Mouse (Mus musculus): ENCODE measurements around the gene Lamc1. TPM values are rescaled to one million over a fixed set of nuclear protein-coding genes. Genes with fewer than 3 reads are reported as not detected.
A peak's percentile ranks its signal among the peaks of the same experiment; 100 is the strongest.

Gene Lamc1
- total and polyA plus RNA-seq, 2 experiments, result 8.1 to 11.5 TPM

DNA sequence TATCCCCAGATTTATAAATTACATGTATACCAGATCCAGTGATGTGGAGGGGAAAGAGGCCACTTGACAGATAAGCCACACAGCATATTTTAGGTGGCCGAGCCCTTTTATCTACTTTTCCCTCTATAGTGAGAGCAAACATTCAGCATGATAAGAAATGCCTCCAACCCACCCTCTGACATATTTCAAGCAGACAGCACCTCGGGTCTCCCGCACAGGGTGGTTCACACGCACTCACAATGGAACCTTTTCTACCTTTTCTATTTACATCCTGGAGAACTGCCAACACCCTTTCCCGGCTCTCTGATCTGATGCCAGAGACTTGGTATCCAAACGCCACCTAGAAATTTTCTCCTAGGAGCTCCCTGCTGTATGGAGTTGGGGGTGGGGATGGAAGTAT, 58.0 kb downstream of the Lamc1 start:
- Histone ChIP-seq H3K36me3 (ENCODE audit: control insufficient read depth, insufficient read depth, low read length) (no peaks in the 10 kb centered on the region), H3K27ac (replicated peaks; ENCODE audit: insufficient read depth, low read depth, low read length) (no peak overlapping the region), H3K79me2 (ENCODE audit: control insufficient read depth, insufficient read depth, low read length) (no peaks in the 10 kb centered on the region), H3K4me1 (ENCODE audit: control insufficient read depth, insufficient read depth, low read length) (peaks cover 5% of the 10 kb centered on the region), H3K4me3 (ENCODE audit: insufficient read depth, low read depth, low read length) (no peak overlapping the region), H3K27me3 (ENCODE audit: control insufficient read depth, insufficient read depth, low read length) (no peaks in the 10 kb centered on the region), H3K9ac (ENCODE audit: low read depth, low read length) (no peak overlapping the region)
- TF ChIP-seq CTCF (IDR thresholded peaks at IDR 0.05; ENCODE audit: low read depth, low read length) (no peak), POLR2A (IDR thresholded peaks at IDR 0.05; ENCODE audit: extremely low read depth, insufficient read depth, low read length) (no peak)
- 23% methylated on average over 6 of the region's 6 CpGs for WGBS
- peak; percentile 35 for DNase-seq (ENCODE audit: extremely low read depth, low read depth, low spot score)

DNA sequence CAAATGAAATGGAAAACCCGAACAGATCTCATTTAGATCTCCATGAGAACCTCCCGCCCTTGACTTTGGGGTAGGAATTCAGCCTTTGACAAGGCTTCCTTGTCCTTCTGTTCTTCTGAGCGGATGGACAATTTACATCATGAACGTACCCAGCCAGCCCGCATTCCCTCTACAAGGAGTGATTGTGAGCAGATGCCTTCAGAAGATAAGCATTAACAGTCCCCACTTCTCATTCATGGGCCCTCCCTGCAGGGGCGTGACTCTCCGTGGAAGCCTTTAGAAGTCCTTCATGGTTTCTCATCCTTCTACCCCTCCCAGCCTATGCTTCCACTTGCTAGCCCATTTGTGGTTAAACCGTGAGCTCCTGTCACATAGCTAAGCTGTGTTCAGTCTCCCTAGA, 58.9 kb downstream of the Lamc1 start:
- DNase-seq (ENCODE audit: extremely low read depth, low read depth, low spot score), result no peak
- Histone ChIP-seq H3K27me3 (ENCODE audit: control insufficient read depth, insufficient read depth, low read length) (no peaks in the 10 kb centered on the region), H3K4me3 (ENCODE audit: insufficient read depth, low read depth, low read length) (no peak overlapping the region), H3K36me3 (ENCODE audit: control insufficient read depth, insufficient read depth, low read length) (no peaks in the 10 kb centered on the region), H3K9ac (ENCODE audit: low read depth, low read length) (no peak overlapping the region), H3K27ac (replicated peaks; ENCODE audit: insufficient read depth, low read depth, low read length) (no peak overlapping the region), H3K79me2 (ENCODE audit: control insufficient read depth, insufficient read depth, low read length) (no peaks in the 10 kb centered on the region), H3K4me1 (ENCODE audit: control insufficient read depth, insufficient read depth, low read length) (peaks cover 5% of the 10 kb centered on the region)
- 87% methylated on average over 8 of the region's 8 CpGs for WGBS
- TF ChIP-seq POLR2A (IDR thresholded peaks at IDR 0.05; ENCODE audit: extremely low read depth, insufficient read depth, low read length), result no peak
- no peak for TF ChIP-seq CTCF (IDR thresholded peaks at IDR 0.05; ENCODE audit: low read depth, low read length)

- TF ChIP-seq POLR2A (IDR thresholded peaks at IDR 0.05; ENCODE audit: extremely low read depth, insufficient read depth, low read length), result no peak
- TF ChIP-seq CTCF (IDR thresholded peaks at IDR 0.05; ENCODE audit: low read depth, low read length), result no peak
- 92% methylated on average over 15 of the region's 15 CpGs for WGBS
- Histone ChIP-seq H3K4me1 (ENCODE audit: control insufficient read depth, insufficient read depth, low read length) (peaks cover 13% of the 10 kb centered on the region), H3K79me2 (ENCODE audit: control insufficient read depth, insufficient read depth, low read length) (no peaks in the 10 kb centered on the region), H3K27me3 (ENCODE audit: control insufficient read depth, insufficient read depth, low read length) (no peaks in the 10 kb centered on the region), H3K9ac (ENCODE audit: low read depth, low read length) (no peak overlapping the region), H3K4me3 (ENCODE audit: insufficient read depth, low read depth, low read length) (no peak overlapping the region), H3K36me3 (ENCODE audit: control insufficient read depth, insufficient read depth, low read length) (no peaks in the 10 kb centered on the region), H3K27ac (replicated peaks; ENCODE audit: insufficient read depth, low read depth, low read length) (no peak overlapping the region)
- DNase-seq (ENCODE audit: extremely low read depth, low read depth, low spot score), result no peak
Observed at GRCm38 (mm10) chr1:153270827-153271226, 61.8 kb downstream of the Lamc1 start.

GRCm38 (mm10) chr1:153269681-153270080, 62.9 kb downstream of the Lamc1 start:
- no peak overlapping the region for H3K27ac ChIP-seq (replicated peaks; ENCODE audit: insufficient read depth, low read depth, low read length)
- peak; percentile 15 for DNase-seq (ENCODE audit: extremely low read depth, low read depth, low spot score)
- H3K36me3 ChIP-seq (ENCODE audit: control insufficient read depth, insufficient read depth, low read length), result no peaks in the 10 kb centered on the region
- H3K27me3 ChIP-seq (ENCODE audit: control insufficient read depth, insufficient read depth, low read length), result no peaks in the 10 kb centered on the region
- WGBS, result 55% methylated on average over 6 of the region's 6 CpGs
- no peak for TF ChIP-seq POLR2A (IDR thresholded peaks at IDR 0.05; ENCODE audit: extremely low read depth, insufficient read depth, low read length)
- no peak for TF ChIP-seq CTCF (IDR thresholded peaks at IDR 0.05; ENCODE audit: low read depth, low read length)
- no peak overlapping the region for H3K4me3 ChIP-seq (ENCODE audit: insufficient read depth, low read depth, low read length)
- H3K4me1 ChIP-seq (ENCODE audit: control insufficient read depth, insufficient read depth, low read length), result peaks cover 10% of the 10 kb centered on the region
- H3K79me2 ChIP-seq (ENCODE audit: control insufficient read depth, insufficient read depth, low read length), result no peaks in the 10 kb centered on the region
- H3K9ac ChIP-seq (ENCODE audit: low read depth, low read length), result no peak overlapping the region

GRCm38 (mm10) chr1:153268806-153269309, 63.7 kb downstream of the Lamc1 start:
- WGBS, result 83% methylated on average over 6 of the region's 6 CpGs
- no peak for TF ChIP-seq POLR2A (IDR thresholded peaks at IDR 0.05; ENCODE audit: extremely low read depth, insufficient read depth, low read length)
- no peak for TF ChIP-seq CTCF (IDR thresholded peaks at IDR 0.05; ENCODE audit: low read depth, low read length)
- no peak overlapping the region for H3K9ac ChIP-seq (ENCODE audit: low read depth, low read length)
- DNase-seq (ENCODE audit: extremely low read depth, low read depth, low spot score), result no peak
- H3K36me3 ChIP-seq (ENCODE audit: control insufficient read depth, insufficient read depth, low read length), result no peaks in the 10 kb centered on the region
- peaks cover 9% of the 10 kb centered on the region for H3K4me1 ChIP-seq (ENCODE audit: control insufficient read depth, insufficient read depth, low read length)
- no peak overlapping the region for H3K4me3 ChIP-seq (ENCODE audit: insufficient read depth, low read depth, low read length)
- no peaks in the 10 kb centered on the region for H3K79me2 ChIP-seq (ENCODE audit: control insufficient read depth, insufficient read depth, low read length)
- H3K27me3 ChIP-seq (ENCODE audit: control insufficient read depth, insufficient read depth, low read length), result no peaks in the 10 kb centered on the region
- no peak overlapping the region for H3K27ac ChIP-seq (replicated peaks; ENCODE audit: insufficient read depth, low read depth, low read length)

DNA sequence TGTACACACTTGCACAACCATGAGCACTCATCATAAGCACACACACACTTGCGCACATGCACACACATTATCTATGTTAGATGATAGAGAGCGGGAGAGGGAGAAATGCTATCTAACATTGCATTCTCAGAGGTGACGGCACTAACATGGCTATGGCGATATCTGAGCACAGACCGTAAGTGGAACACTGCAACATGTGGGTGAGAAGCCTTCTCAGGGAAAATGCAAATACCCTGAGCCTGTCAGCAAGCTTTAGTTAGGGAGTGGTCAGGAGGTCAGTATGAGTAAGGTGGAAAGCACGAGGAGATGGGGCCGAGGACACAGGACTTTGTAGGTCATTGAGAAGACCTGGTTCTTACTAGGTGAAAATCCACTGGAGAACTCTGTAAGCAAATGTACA, 64.3 kb downstream of the Lamc1 start:
- H3K9ac ChIP-seq (ENCODE audit: low read depth, low read length), result no peak overlapping the region
- H3K27ac ChIP-seq (replicated peaks; ENCODE audit: insufficient read depth, low read depth, low read length), result no peak overlapping the region
- WGBS, result 52% methylated on average over 7 of the region's 7 CpGs
- H3K27me3 ChIP-seq (ENCODE audit: control insufficient read depth, insufficient read depth, low read length), result no peaks in the 10 kb centered on the region
- no peak overlapping the region for H3K4me3 ChIP-seq (ENCODE audit: insufficient read depth, low read depth, low read length)
- no peaks in the 10 kb centered on the region for H3K79me2 ChIP-seq (ENCODE audit: control insufficient read depth, insufficient read depth, low read length)
- TF ChIP-seq CTCF (IDR thresholded peaks at IDR 0.05; ENCODE audit: low read depth, low read length), result no peak
- TF ChIP-seq POLR2A (IDR thresholded peaks at IDR 0.05; ENCODE audit: extremely low read depth, insufficient read depth, low read length), result no peak
- no peak for DNase-seq (ENCODE audit: extremely low read depth, low read depth, low spot score)
- H3K36me3 ChIP-seq (ENCODE audit: control insufficient read depth, insufficient read depth, low read length), result no peaks in the 10 kb centered on the region
- H3K4me1 ChIP-seq (ENCODE audit: control insufficient read depth, insufficient read depth, low read length), result peaks cover 9% of the 10 kb centered on the region
